Mouse (Mus musculus) adrenal gland, adult 8-10 months (tissue): ENCODE measurements at regions not wholly inside any gene's neighbourhood (a gene's known extent, or its start where the extent isn't known, plus 50 kb on each side); places are given as distances from the start of the nearest gene placed in this dataset.

Experiments used
- DNase-seq: peaks from one replicate; pipeline ENCODE4 v3.0.0; 2022
- microRNA-seq, 2 experiments: library from miRNA; unstranded; fragments of <30 nt; microRNA quantifications; one replicate each; pipeline ENCODE4 v1.2.0; 2022

DNA sequence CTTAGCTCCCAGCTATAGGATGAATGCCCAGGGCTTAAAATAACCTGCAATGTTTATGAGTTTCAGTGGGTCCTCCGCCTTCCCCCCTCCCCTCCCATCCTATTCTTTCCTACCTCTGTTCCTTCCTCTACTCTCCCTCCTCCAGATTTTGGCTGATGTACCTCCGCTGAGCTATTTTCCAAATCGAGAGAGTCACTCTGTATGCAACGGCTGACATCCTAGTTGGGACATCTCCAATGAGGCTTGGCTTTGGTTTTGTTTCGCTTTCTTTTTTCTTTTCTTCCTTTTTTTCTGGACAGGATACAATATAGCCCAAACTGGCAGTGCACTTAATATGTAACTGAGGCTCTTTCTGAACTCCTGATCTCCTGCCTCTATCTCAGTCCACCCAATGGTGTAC lies 76.7 kb upstream of the Klf7 start:
- DNase-seq: no peak

DNA sequence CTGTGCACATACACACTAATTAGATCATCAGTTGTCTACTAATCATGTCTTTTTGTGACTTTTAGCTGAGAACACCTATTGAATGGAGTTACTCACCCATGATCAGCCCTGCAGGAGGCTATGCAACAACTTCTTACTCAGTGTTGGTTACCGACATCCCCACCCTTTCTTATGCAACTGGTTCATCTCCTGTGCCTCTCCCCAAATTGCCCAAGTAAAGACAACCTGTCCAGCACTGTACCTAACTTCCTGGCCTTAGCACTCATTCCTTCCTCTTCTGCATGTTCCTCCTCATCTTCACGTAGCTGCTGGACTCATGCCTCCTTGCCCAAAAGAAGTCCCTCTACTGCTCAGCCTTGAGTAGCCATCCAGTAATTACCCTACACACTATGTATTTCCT lies 76.2 kb upstream of the Klf7 start:
- DNase-seq: no peak

DNA sequence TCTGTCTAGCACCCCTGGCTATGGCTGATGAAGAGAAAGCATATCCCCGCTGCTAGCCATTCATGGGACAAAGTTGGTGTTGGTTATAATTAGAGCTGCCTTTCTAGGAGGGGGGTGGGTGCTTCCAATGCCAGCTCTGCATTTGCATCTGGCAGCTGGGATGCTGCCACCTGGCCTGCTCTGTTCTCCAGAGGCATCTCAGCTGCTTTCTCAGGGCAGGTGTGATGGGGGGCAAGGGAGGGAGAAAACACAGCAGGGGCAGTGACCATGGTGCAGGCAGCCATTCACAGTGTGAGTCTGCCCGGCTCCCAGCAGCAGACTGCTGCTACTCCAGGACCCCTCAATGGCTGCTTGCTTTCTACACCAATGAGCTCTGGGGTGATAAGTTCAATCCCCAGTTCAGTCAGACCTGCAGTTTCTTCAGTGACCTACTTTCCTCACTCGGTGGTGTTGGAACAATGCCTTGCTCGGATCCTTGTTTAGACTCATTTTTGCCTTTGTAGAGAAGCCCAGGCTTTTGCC lies 73.9 kb upstream of the Klf7 start:
- DNase-seq: no peak

DNA sequence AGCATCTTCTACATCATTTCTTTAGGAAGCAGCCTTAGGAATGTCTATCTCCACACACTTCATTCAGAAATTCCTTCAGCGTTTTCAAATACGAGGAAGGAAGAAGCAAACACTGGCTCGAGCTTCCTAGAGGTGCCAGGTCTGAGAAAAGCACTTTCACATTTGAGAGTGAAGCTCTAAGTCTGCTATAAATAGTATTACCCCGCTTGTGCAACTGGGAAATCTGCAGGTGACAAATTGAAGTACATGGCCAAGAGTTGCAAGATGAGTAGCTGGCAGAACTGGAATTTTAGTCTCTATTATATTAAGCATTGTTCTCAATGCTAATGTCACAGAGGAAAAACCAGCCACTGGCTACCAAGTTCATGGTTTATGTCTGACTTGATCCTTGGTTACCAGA lies 73.2 kb upstream of the Klf7 start:
- DNase-seq: no peak

DNA sequence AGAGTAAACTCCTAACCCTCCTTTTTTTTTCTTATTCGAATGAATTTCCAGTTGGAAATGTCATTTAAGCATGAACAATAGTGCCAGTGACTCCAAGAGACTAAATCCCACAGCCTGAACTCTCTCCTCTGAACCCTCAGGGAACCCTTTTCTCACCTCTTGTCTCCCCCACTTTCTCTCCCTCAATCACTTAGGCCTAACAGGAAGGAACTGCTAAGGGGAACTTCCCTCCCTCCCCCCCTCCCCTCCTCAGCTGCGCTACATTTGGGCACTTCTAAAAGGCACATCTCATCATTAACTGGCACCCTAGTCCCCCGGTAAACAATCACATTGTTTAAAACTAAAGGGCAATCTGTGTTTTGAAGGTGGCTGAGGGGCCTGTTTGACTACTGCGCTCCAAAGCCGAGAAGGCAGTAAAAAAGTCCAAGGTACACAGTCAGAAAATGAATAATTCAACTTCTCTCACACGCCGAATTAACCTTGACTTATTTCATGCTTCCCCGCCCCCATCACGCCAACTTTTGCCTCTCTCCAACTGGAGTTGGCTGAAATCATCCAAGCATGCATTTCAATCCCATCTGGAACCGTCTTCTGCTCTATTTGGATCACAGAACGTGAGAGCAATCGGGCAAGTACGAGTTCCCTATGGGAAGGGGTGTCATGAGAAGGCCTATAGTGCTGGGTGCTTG lies 71.2 kb upstream of the Klf7 start:
- DNase-seq: no peak

DNA sequence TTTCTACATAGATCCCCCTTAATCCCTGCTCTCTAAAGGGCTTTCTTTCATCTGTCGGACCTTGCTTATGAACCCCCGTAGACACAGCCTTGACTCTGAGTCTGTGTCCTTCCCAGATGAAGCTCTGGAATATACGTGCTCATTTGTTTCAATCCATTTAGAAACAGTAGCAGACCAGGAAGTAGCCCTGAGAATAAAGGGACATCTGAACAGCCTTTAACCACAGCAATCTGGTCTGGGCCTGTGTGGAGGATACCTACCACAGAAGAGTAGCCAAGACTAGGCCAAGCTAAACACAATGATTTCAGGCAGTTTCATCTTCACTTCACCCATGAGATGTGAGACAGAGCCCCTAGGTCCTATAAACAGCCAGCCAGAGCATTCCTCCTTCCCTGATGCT lies 70.7 kb upstream of the Klf7 start:
- DNase-seq: no peak

DNA sequence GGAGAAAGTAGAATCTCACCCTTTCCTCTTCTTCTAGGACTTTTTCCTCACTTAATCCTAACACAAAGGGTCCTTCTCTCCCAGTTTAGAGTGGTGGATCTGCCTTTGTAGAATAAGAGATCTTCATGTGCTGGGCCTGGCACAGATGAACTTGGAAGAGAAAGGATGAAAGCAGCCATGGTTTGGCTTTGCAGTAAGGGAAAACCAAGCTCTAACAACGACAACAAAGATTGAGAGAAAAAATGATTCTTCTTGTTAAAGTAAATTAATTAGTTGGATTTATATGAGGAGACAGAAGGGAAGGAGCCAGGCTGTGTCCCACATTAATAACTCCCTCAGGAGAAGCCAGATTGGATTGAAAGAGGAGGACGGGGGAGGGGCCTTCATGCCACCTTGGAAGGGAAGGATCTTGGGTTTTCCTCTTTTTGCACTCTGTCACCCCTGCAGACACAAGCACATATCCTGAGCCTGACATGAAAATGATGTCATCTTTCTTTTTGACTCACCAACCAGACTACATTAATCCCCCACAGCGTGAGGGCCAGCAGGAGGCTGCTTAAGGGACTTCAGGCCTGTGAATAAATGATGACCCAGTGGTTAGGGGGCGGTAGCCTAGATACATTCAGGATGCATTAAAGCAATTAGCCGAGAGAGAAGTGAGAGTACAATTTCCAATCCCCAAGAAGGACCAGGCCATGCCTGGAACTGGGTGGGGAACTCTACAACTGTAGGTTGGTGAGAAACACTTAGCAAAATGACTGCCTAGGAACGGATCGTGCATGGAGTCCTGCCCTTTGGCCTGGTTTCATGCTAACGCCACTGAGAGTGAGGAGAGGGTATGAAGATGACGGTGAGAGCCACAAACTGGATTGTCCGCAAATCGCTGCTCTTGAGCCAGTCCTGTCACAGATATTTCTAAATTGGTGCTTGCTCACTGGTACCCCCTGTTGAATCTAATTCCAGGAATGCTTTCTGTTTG lies 69.4 kb upstream of the Klf7 start:
- no peak for DNase-seq

DNA sequence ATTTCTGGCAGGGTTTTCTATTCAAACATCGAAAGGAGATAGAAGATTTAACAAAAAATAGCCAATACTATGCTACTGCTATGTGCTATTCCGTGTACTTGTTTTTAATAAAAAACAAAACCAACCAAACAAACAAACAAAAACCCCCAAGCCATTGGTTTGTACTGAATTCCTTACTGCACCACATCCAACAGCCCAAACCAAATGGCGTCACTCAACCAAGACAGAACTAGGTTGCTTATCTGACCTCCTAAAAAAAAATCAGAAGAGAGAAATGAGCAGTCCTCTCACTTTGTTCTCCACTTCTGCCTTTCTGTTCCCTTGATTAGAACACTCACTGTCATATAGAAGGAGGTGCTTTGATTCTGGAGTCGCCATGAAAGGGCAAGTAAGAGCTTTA lies 68.6 kb upstream of the Klf7 start:
- no peak for DNase-seq

DNA sequence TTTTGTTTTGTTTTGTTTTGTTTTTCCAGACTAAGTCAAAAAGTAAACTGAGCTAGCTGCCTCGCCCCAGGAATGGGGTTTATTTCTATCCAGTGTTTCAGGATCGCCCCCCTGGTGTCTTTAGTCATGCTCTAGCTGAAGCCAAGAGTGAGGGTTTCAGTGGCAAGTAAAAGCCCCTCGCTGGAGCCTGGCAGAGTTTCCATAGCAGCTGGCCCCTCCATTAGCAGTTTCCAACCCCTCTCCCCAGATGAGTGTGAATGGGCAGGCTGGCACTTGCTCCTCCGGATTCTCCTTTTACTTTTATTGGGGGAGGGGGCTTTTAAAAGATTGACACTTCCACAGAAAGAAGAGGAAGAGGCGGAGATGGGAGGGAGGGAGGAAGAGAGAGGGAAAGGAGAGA lies 68.0 kb upstream of the Klf7 start:
- DNase-seq: no peak

DNA sequence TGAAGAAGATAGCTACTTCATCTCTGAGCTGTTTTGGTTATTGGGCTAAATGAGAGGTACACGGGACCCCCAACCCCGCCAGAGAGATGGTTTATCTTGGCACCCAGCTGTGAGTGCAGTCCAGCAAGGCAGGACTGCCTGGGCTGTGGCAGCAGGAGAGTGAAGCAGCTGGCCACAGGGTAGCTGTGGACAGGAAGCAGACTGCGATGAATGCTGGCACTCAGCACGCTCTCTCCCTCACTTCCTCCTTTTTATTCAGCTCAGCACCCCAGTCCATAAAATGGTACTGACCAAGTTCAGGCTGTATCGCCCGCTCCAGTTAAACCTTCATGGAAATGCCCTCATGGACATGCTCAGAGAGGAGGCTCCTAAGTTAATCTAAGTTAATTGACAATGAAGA lies 67.4 kb upstream of the Klf7 start:
- no peak for DNase-seq

DNA sequence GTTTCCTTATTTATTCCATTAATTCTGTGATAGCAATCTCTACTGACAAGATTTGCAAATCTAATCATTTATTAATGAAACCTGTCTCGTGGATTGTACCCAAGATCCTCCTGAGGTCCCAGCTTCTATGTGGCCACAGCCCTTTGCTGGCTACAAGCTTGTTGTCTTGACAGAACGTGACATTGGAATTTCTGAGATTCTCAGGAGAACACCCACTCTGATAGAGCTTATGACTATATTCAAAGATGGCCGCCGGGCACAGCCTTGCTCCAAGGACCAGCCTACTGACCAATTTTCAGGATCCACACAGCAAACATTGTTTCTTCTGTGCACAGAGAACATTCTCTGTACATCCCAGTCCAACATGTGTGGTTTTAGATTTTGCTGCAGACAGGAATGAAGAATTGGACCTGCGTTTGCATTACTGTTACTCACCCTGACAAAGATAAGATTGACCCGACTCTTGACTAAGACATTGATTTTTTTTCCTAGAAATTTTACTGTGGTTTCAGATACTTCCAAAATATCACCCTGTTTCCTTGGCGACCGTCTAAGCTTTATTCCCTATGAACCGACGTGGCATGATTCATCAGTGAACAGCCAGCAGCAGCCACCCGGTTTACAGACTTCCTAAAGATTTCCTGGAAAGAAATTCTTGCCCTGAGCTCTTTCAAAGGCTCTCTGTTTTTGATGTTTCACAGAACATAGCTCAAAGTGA lies 65.9 kb upstream of the Klf7 start:
- DNase-seq: no peak

DNA sequence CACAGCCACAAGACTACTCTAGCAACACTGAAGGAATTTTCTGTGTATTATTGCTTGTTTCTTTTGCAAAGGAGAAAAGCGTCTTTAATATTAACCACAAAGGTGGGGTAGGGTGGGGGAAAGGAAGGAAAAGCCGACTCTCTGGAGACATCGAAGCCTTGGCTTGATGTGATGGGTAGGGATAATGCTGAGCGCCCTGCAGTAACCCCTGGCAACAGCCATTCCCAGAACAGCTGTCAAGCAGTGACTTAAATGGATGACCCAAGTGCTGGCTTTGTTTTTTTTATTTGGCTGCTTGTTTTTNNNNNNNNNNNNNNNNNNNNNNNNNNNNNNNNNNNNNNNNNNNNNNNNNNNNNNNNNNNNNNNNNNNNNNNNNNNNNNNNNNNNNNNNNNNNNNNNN lies 51.6 kb upstream of the Klf7 start:
- DNase-seq: no peak

DNA sequence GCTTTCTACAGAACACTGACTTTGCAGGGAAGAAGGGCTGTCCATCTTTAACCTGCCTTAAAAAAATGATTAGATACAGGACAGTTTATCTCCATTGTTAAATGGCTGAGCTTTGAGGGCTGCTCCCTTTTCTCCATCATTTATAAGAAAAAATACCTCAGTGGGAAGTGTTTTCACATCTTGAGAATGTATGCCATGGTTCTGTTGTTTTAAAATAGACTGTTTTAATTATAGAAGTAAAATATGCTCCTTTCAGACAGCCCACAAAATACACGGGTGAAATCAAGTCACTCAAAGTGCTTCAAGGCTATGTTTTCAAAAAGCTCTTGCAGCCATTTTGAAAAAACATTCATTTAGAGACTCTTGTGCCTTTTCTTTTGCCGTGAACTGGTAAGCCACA lies 50.0 kb upstream of the Klf7 start:
- DNase-seq: no peak

Small RNAs in the stretch of these regions (microRNA-seq; reads per million reads assigned to microRNA genes)
- gene Gm25748: 0 reads per million in 2 experiments
